Mouse (Mus musculus) neural tube, postnatal 0 days (tissue): ENCODE results near the gene Boll. TPM values are rescaled to one million over a fixed set of nuclear protein-coding genes. Genes with fewer than 3 reads are reported as not detected.

Experiments
- polyA plus RNA-seq: library from polyadenylated mRNA; unstranded; fragments of >200 nt; fragmentation: Nextera tagmentation; extraction: Ambion mirVana; gene quantifications from 2 replicates; pipeline ENCODE4 v1.2.1, GENCODE M21; 2015

Gene Boll
- not detected in 2 replicates for polyA plus RNA-seq

GRCm38 (mm10) chr1:55363044-55363565 lies at the start of gene Boll:
Gene Boll, minus strand, starts transcription at chr1:55363469.

DNA sequence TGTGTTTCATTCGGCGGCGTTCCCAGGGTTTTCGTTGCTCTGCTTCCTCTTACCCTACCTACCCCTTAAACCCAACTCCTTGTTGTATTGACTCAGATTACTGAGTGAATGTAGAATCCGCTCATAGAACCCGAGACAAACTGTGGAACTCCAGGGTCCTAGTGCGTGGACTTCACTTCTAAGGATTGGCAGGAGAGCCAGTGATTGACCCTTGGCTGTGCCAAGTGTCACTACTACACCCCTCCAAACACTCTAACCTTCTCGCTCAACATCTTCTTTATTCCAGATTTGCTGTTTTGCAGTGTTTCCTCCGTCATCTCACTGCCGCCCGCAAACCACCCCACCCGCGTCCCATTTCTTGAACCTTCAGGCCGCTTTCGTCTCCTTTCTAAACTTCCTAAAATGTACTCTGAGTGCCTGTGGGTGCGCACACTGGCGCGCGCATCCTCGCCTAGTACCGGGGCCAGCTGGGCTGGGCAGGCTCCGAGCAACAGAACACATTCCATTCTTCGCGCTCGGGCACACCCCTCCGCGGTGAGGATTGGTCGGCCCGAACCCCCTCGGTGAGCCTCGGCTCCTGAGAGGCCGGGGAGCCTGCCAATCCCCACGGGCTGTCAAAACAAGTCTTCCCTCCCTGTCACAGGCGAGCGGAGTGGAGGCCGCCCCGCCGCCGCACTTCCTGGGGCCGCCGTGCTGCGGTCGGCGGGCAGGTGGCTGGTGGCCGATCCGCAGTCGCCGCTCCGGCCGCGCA lies 42.2 kb upstream of the Boll start, which contains the start of gene Plcl1:
Gene Plcl1, plus strand, starts transcription at position 650 of the 751 bp plus-strand sequence.

DNA sequence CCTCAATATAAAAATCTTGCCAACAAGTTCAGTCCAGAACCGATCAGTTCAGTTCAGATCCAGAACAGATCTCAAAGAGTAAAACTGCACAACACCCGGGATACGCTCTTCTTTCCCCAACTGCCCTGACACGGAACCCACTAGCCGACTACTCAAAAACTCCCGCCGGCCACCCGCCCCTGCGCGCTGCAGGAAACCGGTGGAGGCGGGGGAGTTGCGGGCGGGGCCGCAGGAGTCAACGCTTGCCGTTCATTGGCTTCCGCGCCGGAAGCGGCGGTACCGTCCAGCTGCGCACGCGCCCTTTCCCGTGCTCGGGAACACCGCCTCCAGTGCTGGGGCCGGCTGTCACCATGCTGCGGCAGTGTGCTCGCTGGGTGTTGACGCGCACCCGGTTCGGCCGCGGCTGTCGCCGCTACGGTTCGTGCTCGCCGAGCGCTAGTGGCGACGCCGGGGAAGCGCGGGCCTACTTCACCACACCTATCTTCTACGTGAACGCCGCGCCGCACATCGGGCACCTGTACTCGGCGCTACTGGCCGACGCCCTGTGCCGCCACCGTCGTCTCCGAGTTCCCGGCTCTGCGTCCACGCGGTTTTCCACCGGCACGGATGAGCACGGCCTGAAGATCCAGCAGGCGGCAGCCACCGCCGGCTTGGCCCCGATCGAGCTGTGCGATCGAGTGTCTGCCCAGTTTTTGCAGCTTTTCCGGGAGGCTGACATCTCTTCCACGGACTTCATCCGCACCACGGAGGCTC lies 126.2 kb downstream of the Boll start, which contains the start of gene Mars2:
Gene Mars2, plus strand, starts transcription at position 288 of the 753 bp plus-strand sequence.

GRCm38 (mm10) chr1:55226011-55226857 lies 137.0 kb downstream of the Boll start, which contains the start of gene Rftn2:
Gene Rftn2, minus strand, starts transcription at chr1:55226782.

Other genes with a start within 250 kb of the Boll start
- 133 and 137 TPM in 2 replicates for gene Mob4, start 232.2 kb downstream of the Boll start, polyA plus RNA-seq
- gene Rftn2, start 136.7 kb downstream of the Boll start, polyA plus RNA-seq, result 13.0 and 13.5 TPM in 2 replicates
- 2.1 and 2.4 TPM in 2 replicates for gene Mars2, start 126.3 kb downstream of the Boll start, polyA plus RNA-seq
- gene Plcl1, start 42.5 kb upstream of the Boll start, polyA plus RNA-seq, result 4.1 and 4.5 TPM in 2 replicates